Mouse (Mus musculus): Measurements from ENCODE around the gene Cdk1. TPM values are rescaled to one million over a fixed set of nuclear protein-coding genes. Genes with fewer than 3 reads are reported as not detected.

Cdk1 gene
- polyA plus RNA-seq, 1 experiment from 2014 or later: 399 TPM

- ATAC-seq (ENCODE audit: insufficient number of reproducible peaks, insufficient read depth, low FRiP score, low TSS enrichment, low read depth): no peak
- peaks cover 95% of the 10 kb centered on the region for H3K36me3 ChIP-seq
- H3K9ac ChIP-seq: no peak overlapping the region
- no peaks in the 10 kb centered on the region for H3K27me3 ChIP-seq
- H3K27ac ChIP-seq: no peak overlapping the region
- no peaks in the 10 kb centered on the region for H3K9me3 ChIP-seq
- WGBS: 83% methylated on average over 6 of the region's 6 CpGs
- no peak overlapping the region for H3K4me2 ChIP-seq
- peaks cover 3% of the 10 kb centered on the region; the same call in 1 of the 2 replicates for H3K4me1 ChIP-seq
- no peak overlapping the region for H3K4me3 ChIP-seq
These were observed 11.0 kb downstream of the Cdk1 start for GRCm38 (mm10) chr10:69341570-69342227.

- ATAC-seq (ENCODE audit: insufficient number of reproducible peaks, insufficient read depth, low FRiP score, low TSS enrichment, low read depth): no peak
- H3K36me3 ChIP-seq: peaks cover 95% of the 10 kb centered on the region
- WGBS: 93% methylated on average over 6 of the region's 6 CpGs
- H3K27me3 ChIP-seq: no peaks in the 10 kb centered on the region
- H3K9ac ChIP-seq: no peak overlapping the region
- H3K4me1 ChIP-seq: no peaks in the 10 kb centered on the region
- no peak overlapping the region for H3K4me3 ChIP-seq
- H3K27ac ChIP-seq: no peak overlapping the region
- H3K4me2 ChIP-seq: no peak overlapping the region
- H3K9me3 ChIP-seq: no peaks in the 10 kb centered on the region
These were observed 12.7 kb downstream of the Cdk1 start for GRCm38 (mm10) chr10:69340001-69340400.

GRCm38 (mm10) chr10:69336219-69336618 is 16.5 kb downstream of the Cdk1 start:
- 88% methylated on average over 11 of the region's 11 CpGs for WGBS
- H3K27me3 ChIP-seq: no peaks in the 10 kb centered on the region
- H3K4me2 ChIP-seq: no peak overlapping the region
- no peak overlapping the region for H3K9ac ChIP-seq
- no peak overlapping the region for H3K4me3 ChIP-seq
- no peaks in the 10 kb centered on the region for H3K9me3 ChIP-seq
- peaks cover 70% of the 10 kb centered on the region for H3K36me3 ChIP-seq
- H3K27ac ChIP-seq: no peak overlapping the region
- ATAC-seq (ENCODE audit: insufficient number of reproducible peaks, insufficient read depth, low FRiP score, low TSS enrichment, low read depth): no peak
- H3K4me1 ChIP-seq: 0 out of 2 replicates have a peak, but pooled peaks cover 3% of the 10 kb centered on the region

GRCm38 (mm10) chr10:69335611-69336010 is 17.1 kb downstream of the Cdk1 start:
- Histone ChIP-seq H3K27ac (peak overlapping the region; percentile 28; the same call in 1 of the 2 replicates), H3K4me2 (no peak overlapping the region), H3K9ac (no peak overlapping the region), H3K4me3 (no peak overlapping the region), H3K9me3 (no peaks in the 10 kb centered on the region), H3K4me1 (0 out of 2 replicates have a peak, but pooled peaks cover 3% of the 10 kb centered on the region), H3K36me3 (peaks cover 65% of the 10 kb centered on the region), H3K27me3 (no peaks in the 10 kb centered on the region)
- WGBS: 78% methylated on average over 4 of the region's 4 CpGs
- no peak for ATAC-seq (ENCODE audit: insufficient number of reproducible peaks, insufficient read depth, low FRiP score, low TSS enrichment, low read depth)

GRCm38 (mm10) chr10:69335195-69335536 is 17.6 kb downstream of the Cdk1 start:
- Histone ChIP-seq H3K4me2 (no peak overlapping the region), H3K9ac (no peak overlapping the region), H3K4me1 (0 out of 2 replicates have a peak, but pooled peaks cover 3% of the 10 kb centered on the region), H3K27ac (peak overlapping the region; percentile 28; the same call in 1 of the 2 replicates), H3K4me3 (no peak overlapping the region), H3K36me3 (peaks cover 60% of the 10 kb centered on the region), H3K27me3 (no peaks in the 10 kb centered on the region), H3K9me3 (no peaks in the 10 kb centered on the region)
- no peak for ATAC-seq (ENCODE audit: insufficient number of reproducible peaks, insufficient read depth, low FRiP score, low TSS enrichment, low read depth)
- WGBS: 66% methylated on average over 7 of the region's 7 CpGs

GRCm38 (mm10) chr10:69334271-69335194 is 18.2 kb downstream of the Cdk1 start:
- ATAC-seq (ENCODE audit: insufficient number of reproducible peaks, insufficient read depth, low FRiP score, low TSS enrichment, low read depth): no peak
- 0 out of 2 replicates have a peak overlapping the region, but pooled peaks have one; percentile 28 for H3K27ac ChIP-seq
- WGBS: 62% methylated on average over 16 of the region's 16 CpGs

GRCm38 (mm10) chr10:69333212-69333611 is 19.5 kb downstream of the Cdk1 start:
- no peak for ATAC-seq (ENCODE audit: insufficient number of reproducible peaks, insufficient read depth, low FRiP score, low TSS enrichment, low read depth)

More at GRCm38 (mm10) chr10:69334271-69335194, 18.2 kb downstream of the Cdk1 start:
- H3K4me1 ChIP-seq: 0 out of 2 replicates have a peak, but pooled peaks cover 3% of the 10 kb centered on the region
- H3K36me3 ChIP-seq: peaks cover 54% of the 10 kb centered on the region
- H3K4me2 ChIP-seq: no peak overlapping the region
- no peak overlapping the region for H3K9ac ChIP-seq
- H3K4me3 ChIP-seq: no peak overlapping the region
- H3K9me3 ChIP-seq: no peaks in the 10 kb centered on the region
- H3K27me3 ChIP-seq: no peaks in the 10 kb centered on the region

GRCm38 (mm10) chr10:69331231-69331630 is 21.5 kb downstream of the Cdk1 start:
- WGBS: 81% methylated on average over 6 of the region's 6 CpGs
- Histone ChIP-seq H3K4me3 (no peak overlapping the region), H3K9ac (no peak overlapping the region), H3K9me3 (no peaks in the 10 kb centered on the region), H3K27ac (no peak overlapping the region), H3K27me3 (no peaks in the 10 kb centered on the region), H3K4me1 (0 out of 2 replicates have a peak, but pooled peaks cover 3% of the 10 kb centered on the region), H3K36me3 (peaks cover 21% of the 10 kb centered on the region), H3K4me2 (no peak overlapping the region)
- no peak for ATAC-seq (ENCODE audit: insufficient number of reproducible peaks, insufficient read depth, low FRiP score, low TSS enrichment, low read depth)

More at GRCm38 (mm10) chr10:69333212-69333611, 19.5 kb downstream of the Cdk1 start:
- H3K27me3 ChIP-seq: no peaks in the 10 kb centered on the region
- H3K4me3 ChIP-seq: no peak overlapping the region
- no peak overlapping the region for H3K27ac ChIP-seq
- no peak overlapping the region for H3K9ac ChIP-seq
- H3K4me1 ChIP-seq: 0 out of 2 replicates have a peak, but pooled peaks cover 3% of the 10 kb centered on the region
- H3K9me3 ChIP-seq: no peaks in the 10 kb centered on the region
- 87% methylated on average over 11 of the region's 11 CpGs for WGBS
- H3K36me3 ChIP-seq: peaks cover 41% of the 10 kb centered on the region
- H3K4me2 ChIP-seq: no peak overlapping the region

- H3K4me3 ChIP-seq: no peak overlapping the region
- no peaks in the 10 kb centered on the region for H3K27me3 ChIP-seq
- no peak overlapping the region for H3K9ac ChIP-seq
- no peaks in the 10 kb centered on the region for H3K9me3 ChIP-seq
- 76% methylated on average over 4 of the region's 4 CpGs for WGBS
- no peak for ATAC-seq (ENCODE audit: insufficient number of reproducible peaks, insufficient read depth, low FRiP score, low TSS enrichment, low read depth)
- H3K4me1 ChIP-seq: no peaks in the 10 kb centered on the region
- peaks cover 4% of the 10 kb centered on the region; the same call in 1 of the 2 replicates for H3K36me3 ChIP-seq
- H3K27ac ChIP-seq: no peak overlapping the region
- H3K4me2 ChIP-seq: no peak overlapping the region
These were observed 24.1 kb downstream of the Cdk1 start for GRCm38 (mm10) chr10:69328656-69329046.

GRCm38 (mm10) chr10:69328029-69328655 is 24.6 kb downstream of the Cdk1 start:
- H3K4me2 ChIP-seq: no peak overlapping the region
- ATAC-seq (ENCODE audit: insufficient number of reproducible peaks, insufficient read depth, low FRiP score, low TSS enrichment, low read depth): no peak
- WGBS: 83% methylated on average over 12 of the region's 12 CpGs
- H3K4me3 ChIP-seq: no peak overlapping the region
- H3K36me3 ChIP-seq: peaks cover 2% of the 10 kb centered on the region; the same call in 1 of the 2 replicates
- no peak overlapping the region for H3K27ac ChIP-seq
- H3K4me1 ChIP-seq: no peaks in the 10 kb centered on the region
- H3K9me3 ChIP-seq: no peaks in the 10 kb centered on the region
- no peak overlapping the region for H3K9ac ChIP-seq
- H3K27me3 ChIP-seq: no peaks in the 10 kb centered on the region

- H3K9me3 ChIP-seq: no peaks in the 10 kb centered on the region
- WGBS: 67% methylated on average over 8 of the region's 8 CpGs
- H3K4me3 ChIP-seq: no peak overlapping the region
- no peaks in the 10 kb centered on the region for H3K27me3 ChIP-seq
- H3K9ac ChIP-seq: no peak overlapping the region
- no peak for ATAC-seq (ENCODE audit: insufficient number of reproducible peaks, insufficient read depth, low FRiP score, low TSS enrichment, low read depth)
- H3K36me3 ChIP-seq: no peaks in the 10 kb centered on the region
- no peaks in the 10 kb centered on the region for H3K4me1 ChIP-seq
- H3K4me2 ChIP-seq: no peak overlapping the region
- no peak overlapping the region for H3K27ac ChIP-seq
These were observed 25.4 kb downstream of the Cdk1 start for GRCm38 (mm10) chr10:69327362-69327761.
